Mouse (Mus musculus): Measurements from ENCODE around the gene Meioc. TPM values are rescaled to one million over a fixed set of nuclear protein-coding genes. Genes with fewer than 3 reads are reported as not detected.

The Meioc gene
- 0.40 and 0.79 TPM in 2 replicates for polyA plus RNA-seq (2015; fragmentation: Nextera tagmentation; extraction: Ambion mirVana)

- Histone ChIP-seq H3K36me3 (ENCODE audit: control insufficient read depth, insufficient read depth, low read length) (no peaks in the 10 kb centered on the region), H3K4me2 (ENCODE audit: low read depth, low read length) (no peak within 1 kb of the TSS), H3K9ac (ENCODE audit: low read length) (no peak within 1 kb of the TSS), H3K4me1 (ENCODE audit: control insufficient read depth, insufficient read depth, low read length) (no peaks in the 10 kb centered on the region), H3K27ac (ENCODE audit: low read length) (no peak within 1 kb of the TSS), H3K27me3 (ENCODE audit: control insufficient read depth, insufficient read depth, low read length) (peaks cover 21% of the 10 kb centered on the region), H3K9me3 (replicated peaks; ENCODE audit: control insufficient read depth, low read length) (peaks cover 17% of the 10 kb centered on the region), H3K4me3 (replicated peaks; ENCODE audit: low read length) (no peak within 1 kb of the TSS)
- WGBS, result 68% methylated on average over 3 of the region's 3 CpGs
- ATAC-seq (ENCODE audit: insufficient read depth, low FRiP score), result no peak
Observed at GRCm38 (mm10) chr11:102663416-102663815, at the start of gene Meioc. Gene Meioc, plus strand, starts transcription at chr11:102663716.

GRCm38 (mm10) chr11:102619449-102619848 is 44.1 kb upstream of the Meioc start:
- no peak overlapping the region for H3K4me2 ChIP-seq (ENCODE audit: low read depth, low read length)
- no peak overlapping the region for H3K27ac ChIP-seq (ENCODE audit: low read length)
- no peaks in the 10 kb centered on the region for H3K36me3 ChIP-seq (ENCODE audit: control insufficient read depth, insufficient read depth, low read length)
- no peaks in the 10 kb centered on the region for H3K27me3 ChIP-seq (ENCODE audit: control insufficient read depth, insufficient read depth, low read length)
- peaks cover 11% of the 10 kb centered on the region for H3K4me1 ChIP-seq (ENCODE audit: control insufficient read depth, insufficient read depth, low read length)
- 70% methylated on average over 2 of the region's 2 CpGs for WGBS
- no peaks in the 10 kb centered on the region; the same call in 1 of the 2 replicates for H3K9me3 ChIP-seq (replicated peaks; ENCODE audit: control insufficient read depth, low read length)
- no peak overlapping the region for H3K4me3 ChIP-seq (replicated peaks; ENCODE audit: low read length)
- no peak for ATAC-seq (ENCODE audit: insufficient read depth, low FRiP score)
- H3K9ac ChIP-seq (ENCODE audit: low read length), result no peak overlapping the region

- H3K9ac ChIP-seq (ENCODE audit: low read length), result peak overlapping the region; percentile 54
- H3K27ac ChIP-seq (ENCODE audit: low read length), result peak overlapping the region; percentile 96
- H3K27me3 ChIP-seq (ENCODE audit: control insufficient read depth, insufficient read depth, low read length), result no peaks in the 10 kb centered on the region
- H3K4me1 ChIP-seq (ENCODE audit: control insufficient read depth, insufficient read depth, low read length), result peaks cover 25% of the 10 kb centered on the region
- ATAC-seq (ENCODE audit: insufficient read depth, low FRiP score), result peak; percentile 92
- peak overlapping the region; percentile 24 for H3K4me3 ChIP-seq (replicated peaks; ENCODE audit: low read length)
- 3% methylated on average over 17 of the region's 17 CpGs for WGBS
- H3K36me3 ChIP-seq (ENCODE audit: control insufficient read depth, insufficient read depth, low read length), result no peaks in the 10 kb centered on the region
- H3K4me2 ChIP-seq (ENCODE audit: low read depth, low read length), result peak overlapping the region; percentile 44
- no peaks in the 10 kb centered on the region; the same call in 1 of the 2 replicates for H3K9me3 ChIP-seq (replicated peaks; ENCODE audit: control insufficient read depth, low read length)
Observed at GRCm38 (mm10) chr11:102623876-102624789, 39.4 kb upstream of the Meioc start.

- no peak overlapping the region; the same call in 1 of the 2 replicates for H3K4me3 ChIP-seq (replicated peaks; ENCODE audit: low read length)
- peak overlapping the region; percentile 54; the same call in 1 of the 2 replicates for H3K9ac ChIP-seq (ENCODE audit: low read length)
- H3K4me2 ChIP-seq (ENCODE audit: low read depth, low read length), result peak overlapping the region; percentile 44; the same call in 1 of the 2 replicates
- no peaks in the 10 kb centered on the region for H3K9me3 ChIP-seq (replicated peaks; ENCODE audit: control insufficient read depth, low read length)
- no peaks in the 10 kb centered on the region for H3K27me3 ChIP-seq (ENCODE audit: control insufficient read depth, insufficient read depth, low read length)
- H3K36me3 ChIP-seq (ENCODE audit: control insufficient read depth, insufficient read depth, low read length), result no peaks in the 10 kb centered on the region
- H3K27ac ChIP-seq (ENCODE audit: low read length), result peak overlapping the region; percentile 96
- WGBS, result 22% methylated on average over 14 of the region's 14 CpGs
- peaks cover 25% of the 10 kb centered on the region for H3K4me1 ChIP-seq (ENCODE audit: control insufficient read depth, insufficient read depth, low read length)
- peak; percentile 62 for ATAC-seq (ENCODE audit: insufficient read depth, low FRiP score)
Observed at GRCm38 (mm10) chr11:102624888-102625407, 38.6 kb upstream of the Meioc start.

GRCm38 (mm10) chr11:102627171-102627931 is 36.2 kb upstream of the Meioc start:
- H3K4me2 ChIP-seq (ENCODE audit: low read depth, low read length), result no peak overlapping the region
- H3K9ac ChIP-seq (ENCODE audit: low read length), result no peak overlapping the region
- WGBS, result 81% methylated on average over 9 of the region's 9 CpGs
- H3K4me1 ChIP-seq (ENCODE audit: control insufficient read depth, insufficient read depth, low read length), result peaks cover 44% of the 10 kb centered on the region
- H3K9me3 ChIP-seq (replicated peaks; ENCODE audit: control insufficient read depth, low read length), result no peaks in the 10 kb centered on the region
- H3K36me3 ChIP-seq (ENCODE audit: control insufficient read depth, insufficient read depth, low read length), result no peaks in the 10 kb centered on the region
- H3K27me3 ChIP-seq (ENCODE audit: control insufficient read depth, insufficient read depth, low read length), result no peaks in the 10 kb centered on the region
- H3K27ac ChIP-seq (ENCODE audit: low read length), result no peak overlapping the region
- ATAC-seq (ENCODE audit: insufficient read depth, low FRiP score), result no peak
- H3K4me3 ChIP-seq (replicated peaks; ENCODE audit: low read length), result no peak overlapping the region

- no peaks in the 10 kb centered on the region for H3K9me3 ChIP-seq (replicated peaks; ENCODE audit: control insufficient read depth, low read length)
- H3K4me1 ChIP-seq (ENCODE audit: control insufficient read depth, insufficient read depth, low read length), result peaks cover 53% of the 10 kb centered on the region
- no peak overlapping the region for H3K27ac ChIP-seq (ENCODE audit: low read length)
- ATAC-seq (ENCODE audit: insufficient read depth, low FRiP score), result no peak
- H3K9ac ChIP-seq (ENCODE audit: low read length), result no peak overlapping the region
- no peak overlapping the region for H3K4me2 ChIP-seq (ENCODE audit: low read depth, low read length)
- no peaks in the 10 kb centered on the region for H3K36me3 ChIP-seq (ENCODE audit: control insufficient read depth, insufficient read depth, low read length)
- no peak overlapping the region for H3K4me3 ChIP-seq (replicated peaks; ENCODE audit: low read length)
- 71% methylated on average over 9 of the region's 9 CpGs for WGBS
- H3K27me3 ChIP-seq (ENCODE audit: control insufficient read depth, insufficient read depth, low read length), result no peaks in the 10 kb centered on the region
Observed at GRCm38 (mm10) chr11:102628529-102628928, 35.0 kb upstream of the Meioc start.

- Histone ChIP-seq H3K27me3 (ENCODE audit: control insufficient read depth, insufficient read depth, low read length) (no peaks in the 10 kb centered on the region), H3K4me2 (ENCODE audit: low read depth, low read length) (no peak overlapping the region), H3K4me1 (ENCODE audit: control insufficient read depth, insufficient read depth, low read length) (peaks cover 49% of the 10 kb centered on the region), H3K9me3 (replicated peaks; ENCODE audit: control insufficient read depth, low read length) (no peaks in the 10 kb centered on the region), H3K36me3 (ENCODE audit: control insufficient read depth, insufficient read depth, low read length) (no peaks in the 10 kb centered on the region), H3K9ac (ENCODE audit: low read length) (no peak overlapping the region), H3K27ac (ENCODE audit: low read length) (no peak overlapping the region), H3K4me3 (replicated peaks; ENCODE audit: low read length) (no peak overlapping the region)
- ATAC-seq (ENCODE audit: insufficient read depth, low FRiP score), result no peak
- WGBS, result 41% methylated on average over 8 of the region's 8 CpGs
Observed at GRCm38 (mm10) chr11:102629375-102629774, 34.1 kb upstream of the Meioc start.

- Histone ChIP-seq H3K4me3 (replicated peaks; ENCODE audit: low read length) (no peak overlapping the region), H3K27ac (ENCODE audit: low read length) (0 out of 2 replicates have a peak overlapping the region, but pooled peaks have one; percentile 15), H3K9ac (ENCODE audit: low read length) (no peak overlapping the region), H3K4me1 (ENCODE audit: control insufficient read depth, insufficient read depth, low read length) (peaks cover 37% of the 10 kb centered on the region), H3K4me2 (ENCODE audit: low read depth, low read length) (no peak overlapping the region), H3K36me3 (ENCODE audit: control insufficient read depth, insufficient read depth, low read length) (no peaks in the 10 kb centered on the region), H3K27me3 (ENCODE audit: control insufficient read depth, insufficient read depth, low read length) (no peaks in the 10 kb centered on the region), H3K9me3 (replicated peaks; ENCODE audit: control insufficient read depth, low read length) (no peaks in the 10 kb centered on the region)
- no peak for ATAC-seq (ENCODE audit: insufficient read depth, low FRiP score)
- 24% methylated on average over 7 of the region's 7 CpGs for WGBS
Observed at GRCm38 (mm10) chr11:102630731-102631130, 32.8 kb upstream of the Meioc start.
